Mouse (Mus musculus): ENCODE measurements around the gene Urgcp.
"Not testable (repeated sequence)": the region's sequence is repeated elsewhere in the genome, so short reads cannot be mapped to it uniquely, and the experiment has no call there.

Urgcp gene

GRCm38 (mm10) chr11:5761820-5762632 lies at the start of gene Urgcp:
Gene Urgcp, minus strand, starts transcription at chr11:5762376.
- peak; percentile 97 for DNase-seq (ENCODE audit: low spot score)

- DNase-seq (ENCODE audit: low spot score) = not testable (repeated sequence)
Measured at GRCm38 (mm10) chr11:5809487-5809886, 47.3 kb upstream of the Urgcp start.

GRCm38 (mm10) chr11:5807956-5808355 lies 45.8 kb upstream of the Urgcp start:
- no peak for DNase-seq (ENCODE audit: low spot score)

GRCm38 (mm10) chr11:5805711-5806110 lies 43.5 kb upstream of the Urgcp start:
- no peak for DNase-seq (ENCODE audit: low spot score)

GRCm38 (mm10) chr11:5804174-5804573 lies 42.0 kb upstream of the Urgcp start:
- no peak for DNase-seq (ENCODE audit: low spot score)

- DNase-seq (ENCODE audit: low spot score) = no peak
Measured at GRCm38 (mm10) chr11:5803551-5803981, 41.4 kb upstream of the Urgcp start, which contains the start of gene Pgam2. Gene Pgam2, minus strand, starts transcription at chr11:5803733.

- DNase-seq (ENCODE audit: low spot score) = no peak
Measured at GRCm38 (mm10) chr11:5802457-5803217, 40.5 kb upstream of the Urgcp start.

- DNase-seq (ENCODE audit: low spot score) = no peak
Measured at GRCm38 (mm10) chr11:5802005-5802404, 39.8 kb upstream of the Urgcp start.

- no peak for DNase-seq (ENCODE audit: low spot score)
Measured at GRCm38 (mm10) chr11:5801511-5801910, 39.3 kb upstream of the Urgcp start.

GRCm38 (mm10) chr11:5799621-5800490 lies 37.7 kb upstream of the Urgcp start:
- DNase-seq (ENCODE audit: low spot score) = no peak

GRCm38 (mm10) chr11:5797928-5798327 lies 35.8 kb upstream of the Urgcp start:
- no peak for DNase-seq (ENCODE audit: low spot score)

- DNase-seq (ENCODE audit: low spot score) = no peak
Measured at GRCm38 (mm10) chr11:5797371-5797770, 35.2 kb upstream of the Urgcp start.

GRCm38 (mm10) chr11:5796939-5797338 lies 34.8 kb upstream of the Urgcp start:
- DNase-seq (ENCODE audit: low spot score) = no peak

GRCm38 (mm10) chr11:5795706-5796105 lies 33.5 kb upstream of the Urgcp start:
- no peak for DNase-seq (ENCODE audit: low spot score)

GRCm38 (mm10) chr11:5795290-5795689 lies 33.1 kb upstream of the Urgcp start:
- no peak for DNase-seq (ENCODE audit: low spot score)

- no peak for DNase-seq (ENCODE audit: low spot score)
Measured at GRCm38 (mm10) chr11:5790431-5790830, 28.3 kb upstream of the Urgcp start.

GRCm38 (mm10) chr11:5789754-5790333 lies 27.7 kb upstream of the Urgcp start:
- no peak for DNase-seq (ENCODE audit: low spot score)

GRCm38 (mm10) chr11:5789071-5789753 lies 27.0 kb upstream of the Urgcp start:
- no peak for DNase-seq (ENCODE audit: low spot score)

- peak; percentile 96 for DNase-seq (ENCODE audit: low spot score)
Measured at GRCm38 (mm10) chr11:5788056-5789014, 26.2 kb upstream of the Urgcp start, which contains the start of gene Dbnl. Gene Dbnl, plus strand, starts transcription at chr11:5788488.

- DNase-seq (ENCODE audit: low spot score) = no peak
Measured at GRCm38 (mm10) chr11:5787671-5788055, 25.5 kb upstream of the Urgcp start.
